Mouse (Mus musculus): ENCODE results near the gene Golgb1. TPM values are rescaled to one million over a fixed set of nuclear protein-coding genes. Genes with fewer than 3 reads are reported as not detected.
A peak's percentile ranks its signal among the peaks of the same experiment; 100 is the strongest.

The Golgb1 gene
- polyA plus RNA-seq, 1 experiment from 2014 or later = 50.5 TPM

DNA sequence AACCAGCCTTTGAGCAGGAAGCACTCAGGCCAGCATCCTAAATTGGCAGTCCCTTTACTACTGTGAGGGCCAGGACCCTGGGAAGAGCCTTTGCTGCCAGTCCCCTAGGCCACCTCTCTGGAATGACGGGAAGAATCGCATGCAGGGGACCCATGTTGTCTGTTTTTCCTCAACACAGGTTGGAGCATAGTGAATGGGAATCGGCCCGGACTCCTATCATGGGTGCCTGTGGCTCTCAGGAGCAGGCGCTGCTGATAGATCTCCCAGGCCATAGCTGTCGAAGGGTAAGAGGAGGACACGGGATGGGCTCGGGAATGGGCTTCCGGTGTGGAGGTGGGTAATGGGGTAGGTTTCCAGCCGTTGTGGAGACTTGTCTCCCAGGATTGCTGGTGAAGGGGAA, 56.4 kb downstream of the Golgb1 start:
- H3K27me3 ChIP-seq (replicated peaks; ENCODE audit: control insufficient read depth, insufficient read depth, low read length) = no peaks in the 10 kb centered on the region
- no peak overlapping the region for H3K4me3 ChIP-seq (ENCODE audit: low read depth, low read length)
- no peaks in the 10 kb centered on the region for H3K9me3 ChIP-seq (ENCODE audit: control insufficient read depth, low read length)
- H3K4me1 ChIP-seq (replicated peaks; ENCODE audit: control insufficient read depth, insufficient read depth, low read length) = no peaks in the 10 kb centered on the region
- 94% methylated on average over 10 of the region's 10 CpGs for WGBS
- ATAC-seq (replicated peaks; ENCODE audit: low FRiP score) = no peak
- H3K36me3 ChIP-seq (ENCODE audit: control insufficient read depth, insufficient read depth, low read length) = peaks cover 10% of the 10 kb centered on the region
- H3K27ac ChIP-seq (ENCODE audit: low read depth, low read length) = no peak overlapping the region
- H3K4me2 ChIP-seq = no peak overlapping the region
- H3K9ac ChIP-seq (ENCODE audit: low read depth, low read length) = no peak overlapping the region
- no peak for DNase-seq (ENCODE audit: low spot score)

DNA sequence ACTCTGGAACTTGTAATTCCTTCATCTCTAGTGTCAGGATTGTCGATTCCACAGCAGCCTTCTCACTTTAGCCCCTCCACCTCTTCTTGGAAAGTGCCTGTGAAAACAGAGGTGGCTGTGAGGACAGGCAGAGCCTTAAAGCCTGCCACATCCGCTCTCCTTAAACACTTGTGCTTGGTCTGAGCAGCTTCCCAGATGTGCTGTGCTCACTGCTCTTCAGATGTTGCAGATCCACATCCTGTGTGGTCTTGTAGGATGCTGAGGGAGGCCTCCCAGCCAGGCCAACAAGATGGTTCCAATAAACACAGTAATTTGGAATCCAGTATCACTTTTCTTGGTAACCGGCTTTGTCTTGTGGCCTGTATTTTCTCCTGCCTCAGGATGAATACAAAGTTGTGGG, 57.0 kb downstream of the Golgb1 start:
- WGBS = 87% methylated on average over 3 of the region's 3 CpGs
- peaks cover 10% of the 10 kb centered on the region for H3K36me3 ChIP-seq (ENCODE audit: control insufficient read depth, insufficient read depth, low read length)

DNA sequence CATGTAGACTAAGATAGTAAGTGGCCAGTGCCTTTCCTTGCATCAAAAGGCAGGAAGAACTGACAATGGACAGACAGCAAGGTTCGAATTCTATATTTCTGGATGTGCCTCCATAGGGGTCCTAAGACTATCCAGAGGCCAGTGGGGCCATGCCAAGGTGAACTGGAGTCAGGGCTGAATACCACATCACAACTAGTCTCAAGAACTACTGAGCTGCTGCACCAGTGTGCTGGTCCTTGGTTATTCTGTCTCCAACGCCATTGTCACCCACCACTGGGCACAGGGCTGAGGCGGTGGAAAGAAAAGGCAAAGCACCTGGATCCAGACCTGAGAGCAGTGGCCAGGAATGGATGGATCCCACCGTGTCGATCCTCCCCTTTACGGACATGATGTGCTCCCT, 57.6 kb downstream of the Golgb1 start:
- Histone ChIP-seq H3K4me1 (replicated peaks; ENCODE audit: control insufficient read depth, insufficient read depth, low read length) (no peaks in the 10 kb centered on the region), H3K27me3 (replicated peaks; ENCODE audit: control insufficient read depth, insufficient read depth, low read length) (no peaks in the 10 kb centered on the region), H3K4me3 (ENCODE audit: low read depth, low read length) (no peak overlapping the region), H3K4me2 (no peak overlapping the region), H3K9me3 (ENCODE audit: control insufficient read depth, low read length) (no peaks in the 10 kb centered on the region), H3K36me3 (ENCODE audit: control insufficient read depth, insufficient read depth, low read length) (peaks cover 10% of the 10 kb centered on the region), H3K27ac (ENCODE audit: low read depth, low read length) (no peak overlapping the region), H3K9ac (ENCODE audit: low read depth, low read length) (no peak overlapping the region)
- no peak for DNase-seq (ENCODE audit: low spot score)
- WGBS = 87% methylated on average over 6 of the region's 6 CpGs
- ATAC-seq (replicated peaks; ENCODE audit: low FRiP score) = no peak

More for the DNA sequence above, 57.0 kb downstream of the Golgb1 start:
- Histone ChIP-seq H3K27me3 (replicated peaks; ENCODE audit: control insufficient read depth, insufficient read depth, low read length) (no peaks in the 10 kb centered on the region), H3K9ac (ENCODE audit: low read depth, low read length) (no peak overlapping the region), H3K27ac (ENCODE audit: low read depth, low read length) (no peak overlapping the region), H3K4me2 (no peak overlapping the region), H3K4me1 (replicated peaks; ENCODE audit: control insufficient read depth, insufficient read depth, low read length) (no peaks in the 10 kb centered on the region), H3K9me3 (ENCODE audit: control insufficient read depth, low read length) (no peaks in the 10 kb centered on the region), H3K4me3 (ENCODE audit: low read depth, low read length) (no peak overlapping the region)
- no peak for ATAC-seq (replicated peaks; ENCODE audit: low FRiP score)
- DNase-seq (ENCODE audit: low spot score) = no peak

DNA sequence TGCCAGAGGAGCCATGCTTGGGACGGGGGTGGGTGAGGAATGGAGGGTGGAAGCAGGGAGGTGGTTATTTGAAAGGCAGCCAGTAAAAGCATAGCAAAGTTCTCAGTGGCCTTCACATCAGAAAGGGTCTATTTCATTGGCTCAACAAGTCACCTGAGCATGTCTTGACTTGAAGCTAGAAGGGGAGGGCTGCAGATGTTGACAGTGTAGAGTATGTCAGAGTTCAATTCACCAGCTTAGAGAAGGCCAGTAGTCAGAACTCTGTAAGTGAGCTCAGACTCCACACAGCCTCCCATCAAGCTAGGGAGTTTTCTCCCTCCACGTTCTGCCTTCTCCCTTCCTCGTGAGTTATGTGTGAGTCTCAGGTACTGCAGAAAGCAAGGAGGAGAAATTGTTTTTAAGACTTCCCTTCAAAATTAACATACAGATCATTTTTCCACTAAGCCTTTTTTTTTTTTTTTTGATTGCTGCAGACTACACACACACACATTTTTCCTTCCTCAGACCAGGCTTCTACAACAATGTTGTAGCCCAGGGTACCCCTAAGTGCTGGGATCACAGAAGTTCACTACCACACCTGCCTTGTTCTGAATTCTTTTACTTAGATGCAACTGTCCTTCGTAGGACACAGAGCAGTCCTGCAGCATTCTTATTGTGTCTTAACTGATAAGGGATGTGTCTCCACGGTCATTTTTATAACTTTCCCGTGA, 59.3 kb downstream of the Golgb1 start:
- ATAC-seq (replicated peaks; ENCODE audit: low FRiP score) (peak; percentile 54), DNase-seq (ENCODE audit: low spot score) (no peak)
- H3K9me3 ChIP-seq (ENCODE audit: control insufficient read depth, low read length) = no peaks in the 10 kb centered on the region
- H3K4me3 ChIP-seq (ENCODE audit: low read depth, low read length) = peak overlapping the region; percentile 34
- H3K27ac ChIP-seq (ENCODE audit: low read depth, low read length) = no peak overlapping the region
- H3K4me2 ChIP-seq = peak overlapping the region; percentile 56
- no peaks in the 10 kb centered on the region for H3K27me3 ChIP-seq (replicated peaks; ENCODE audit: control insufficient read depth, insufficient read depth, low read length)
- 37% methylated on average over 6 of the region's 6 CpGs for WGBS
- H3K36me3 ChIP-seq (ENCODE audit: control insufficient read depth, insufficient read depth, low read length) = peaks cover 2% of the 10 kb centered on the region; the same call in 1 of the 2 replicates
- no peaks in the 10 kb centered on the region for H3K4me1 ChIP-seq (replicated peaks; ENCODE audit: control insufficient read depth, insufficient read depth, low read length)
- 0 out of 2 replicates have a peak overlapping the region, but pooled peaks have one; percentile 22 for H3K9ac ChIP-seq (ENCODE audit: low read depth, low read length)

DNA sequence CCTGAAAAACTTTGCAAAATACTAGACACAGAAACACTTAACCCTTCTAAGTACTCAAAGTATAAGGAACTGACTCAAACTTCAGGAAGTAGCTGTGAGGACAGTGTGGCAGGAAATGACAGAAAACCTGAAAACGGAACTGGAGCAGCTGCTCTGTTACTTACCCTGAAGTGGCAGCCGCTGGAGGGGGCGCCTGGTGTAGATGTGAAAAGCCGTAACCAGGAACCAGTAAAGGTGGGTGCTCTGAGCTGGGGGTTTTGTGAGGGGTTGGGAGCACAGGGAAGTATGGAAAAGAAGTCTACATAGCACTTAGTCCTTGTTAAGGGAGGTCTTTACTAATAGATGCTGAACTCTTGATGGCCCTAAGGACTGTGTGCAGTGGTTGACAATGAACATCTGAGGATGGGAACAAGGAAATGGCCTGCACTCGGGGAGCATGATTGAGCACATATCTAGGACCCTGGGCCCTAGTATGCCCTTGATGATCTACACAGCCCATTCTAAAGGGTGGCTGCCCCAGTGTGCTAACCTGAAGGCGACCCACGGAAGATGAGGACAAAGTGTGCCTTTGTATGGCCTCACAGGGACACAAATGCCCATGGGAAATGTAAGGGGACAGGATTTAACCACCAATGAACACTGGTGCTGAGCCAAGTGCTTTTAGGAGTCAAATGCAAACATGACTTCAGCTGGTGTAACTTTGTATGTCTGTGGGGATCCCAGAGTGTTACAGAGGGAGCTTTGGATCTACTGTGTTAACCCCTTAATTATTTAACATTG, 60.1 kb downstream of the Golgb1 start, which contains the start of gene Hcls1:
TSS of gene Hcls1 (plus strand) at position 143 of the 780 bp plus-strand sequence.
- DNase-seq (ENCODE audit: low spot score) = no peak
- Histone ChIP-seq H3K36me3 (ENCODE audit: control insufficient read depth, insufficient read depth, low read length) (peaks cover 2% of the 10 kb centered on the region; the same call in 1 of the 2 replicates), H3K27me3 (replicated peaks; ENCODE audit: control insufficient read depth, insufficient read depth, low read length) (no peaks in the 10 kb centered on the region), H3K4me1 (replicated peaks; ENCODE audit: control insufficient read depth, insufficient read depth, low read length) (no peaks in the 10 kb centered on the region), H3K4me2 (peak within 1 kb of the TSS; percentile 56), H3K27ac (ENCODE audit: low read depth, low read length) (no peak within 1 kb of the TSS; the same call in 1 of the 2 replicates), H3K4me3 (ENCODE audit: low read depth, low read length) (peak within 1 kb of the TSS; percentile 34), H3K9me3 (ENCODE audit: control insufficient read depth, low read length) (no peaks in the 10 kb centered on the region), H3K9ac (ENCODE audit: low read depth, low read length) (peak within 1 kb of the TSS; percentile 41)
- WGBS = 49% methylated on average over 7 of the region's 7 CpGs
- peak; percentile 34; the same call in 1 of the 2 replicates for ATAC-seq (replicated peaks; ENCODE audit: low FRiP score)

DNA sequence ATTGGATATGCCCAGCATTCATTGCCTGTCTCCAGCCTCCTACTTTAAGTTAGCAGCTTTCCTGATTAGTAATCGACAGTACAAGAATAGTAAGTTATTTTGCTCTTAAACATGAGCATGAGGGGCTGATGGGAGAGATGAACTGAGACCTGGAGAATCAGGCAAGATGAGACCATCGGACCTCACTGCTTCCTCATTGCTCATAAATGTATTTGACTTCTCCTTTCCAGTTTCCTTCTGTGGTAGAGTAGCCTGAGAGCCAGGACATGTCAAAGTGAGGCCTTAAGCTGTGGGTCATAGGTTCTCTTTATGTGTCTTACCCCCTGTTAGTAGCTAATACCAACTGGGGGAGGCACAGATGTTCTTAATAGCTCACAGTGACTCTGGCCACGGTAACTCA, 60.9 kb downstream of the Golgb1 start:
- WGBS = 63% methylated on average over 3 of the region's 3 CpGs
- H3K4me2 ChIP-seq = peak overlapping the region; percentile 56

DNA sequence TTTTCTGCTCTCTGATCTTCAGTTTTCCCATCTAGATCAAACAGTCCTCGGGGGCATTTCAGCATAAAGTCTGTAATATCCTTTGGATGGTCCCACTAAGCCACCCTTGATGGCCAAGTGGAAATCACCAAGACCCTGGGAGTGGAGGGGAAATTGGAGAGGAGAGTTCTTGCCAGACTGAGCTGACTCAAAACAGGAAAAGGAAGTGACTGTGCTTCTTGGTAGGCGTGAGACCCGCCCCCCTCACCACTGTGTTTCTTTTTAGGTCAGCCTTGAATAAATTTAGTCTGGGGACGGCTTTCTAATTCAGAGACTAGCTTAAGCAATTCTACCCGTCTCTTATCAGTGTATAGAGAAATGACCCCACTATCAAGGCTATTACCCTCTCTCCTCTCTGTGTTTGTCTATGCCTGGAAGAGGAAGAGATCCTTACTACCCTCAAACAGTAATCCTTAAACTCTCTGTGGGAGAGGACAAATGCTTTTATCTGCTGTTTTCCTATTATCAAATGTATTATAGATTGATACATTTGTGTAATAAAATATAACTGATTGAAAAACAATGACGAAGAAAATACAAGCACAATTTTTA, 66.3 kb downstream of the Golgb1 start:
- Histone ChIP-seq H3K4me3 (ENCODE audit: low read depth, low read length) (no peak overlapping the region), H3K9ac (ENCODE audit: low read depth, low read length) (no peak overlapping the region), H3K27me3 (replicated peaks; ENCODE audit: control insufficient read depth, insufficient read depth, low read length) (no peaks in the 10 kb centered on the region), H3K27ac (ENCODE audit: low read depth, low read length) (no peak overlapping the region), H3K4me1 (replicated peaks; ENCODE audit: control insufficient read depth, insufficient read depth, low read length) (no peaks in the 10 kb centered on the region), H3K9me3 (ENCODE audit: control insufficient read depth, low read length) (no peaks in the 10 kb centered on the region), H3K36me3 (ENCODE audit: control insufficient read depth, insufficient read depth, low read length) (no peaks in the 10 kb centered on the region), H3K4me2 (no peak overlapping the region)
- whole genome bisulfite sequencing = 53% methylated on average over 6 of the region's 6 CpGs
- ATAC-seq (replicated peaks; ENCODE audit: low FRiP score) = no peak
- DNase-seq (ENCODE audit: low spot score) = no peak

More for the DNA sequence above, 60.9 kb downstream of the Golgb1 start:
- Histone ChIP-seq H3K4me3 (ENCODE audit: low read depth, low read length) (no peak overlapping the region), H3K36me3 (ENCODE audit: control insufficient read depth, insufficient read depth, low read length) (peaks cover 2% of the 10 kb centered on the region; the same call in 1 of the 2 replicates), H3K9ac (ENCODE audit: low read depth, low read length) (no peak overlapping the region), H3K9me3 (ENCODE audit: control insufficient read depth, low read length) (no peaks in the 10 kb centered on the region), H3K27me3 (replicated peaks; ENCODE audit: control insufficient read depth, insufficient read depth, low read length) (no peaks in the 10 kb centered on the region), H3K4me1 (replicated peaks; ENCODE audit: control insufficient read depth, insufficient read depth, low read length) (no peaks in the 10 kb centered on the region), H3K27ac (ENCODE audit: low read depth, low read length) (no peak overlapping the region)
- DNase-seq (ENCODE audit: low spot score) (no peak), ATAC-seq (replicated peaks; ENCODE audit: low FRiP score) (no peak)

DNA sequence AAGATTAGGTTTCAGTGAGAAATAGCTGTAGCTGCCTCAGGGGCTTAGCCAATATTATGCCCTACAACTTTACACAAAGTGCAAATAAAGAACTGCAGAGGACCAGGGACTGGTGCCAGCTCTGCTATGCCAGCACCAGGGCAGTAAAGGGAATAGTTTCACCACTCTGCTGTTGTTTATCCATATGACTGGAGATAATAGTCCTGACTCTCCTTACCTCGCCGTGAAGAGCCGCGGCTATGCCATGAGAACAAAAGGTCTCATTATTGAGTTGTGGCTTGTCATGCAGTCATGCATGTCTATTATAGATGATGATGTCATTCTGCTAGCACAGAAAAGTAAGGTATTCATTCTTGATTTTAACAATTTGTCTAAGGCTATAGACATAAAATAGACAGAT, 67.0 kb downstream of the Golgb1 start:
- WGBS = 90% methylated on average over 4 of the region's 4 CpGs
- H3K9me3 ChIP-seq (ENCODE audit: control insufficient read depth, low read length) = no peaks in the 10 kb centered on the region
- H3K4me1 ChIP-seq (replicated peaks; ENCODE audit: control insufficient read depth, insufficient read depth, low read length) = no peaks in the 10 kb centered on the region
- H3K27me3 ChIP-seq (replicated peaks; ENCODE audit: control insufficient read depth, insufficient read depth, low read length) = no peaks in the 10 kb centered on the region
- no peak overlapping the region for H3K27ac ChIP-seq (ENCODE audit: low read depth, low read length)
- H3K36me3 ChIP-seq (ENCODE audit: control insufficient read depth, insufficient read depth, low read length) = no peaks in the 10 kb centered on the region
- no peak overlapping the region for H3K4me3 ChIP-seq (ENCODE audit: low read depth, low read length)
- no peak overlapping the region for H3K4me2 ChIP-seq
- no peak overlapping the region for H3K9ac ChIP-seq (ENCODE audit: low read depth, low read length)
- ATAC-seq (replicated peaks; ENCODE audit: low FRiP score) (no peak), DNase-seq (ENCODE audit: low spot score) (no peak)
